Mouse (Mus musculus) forebrain, postnatal 0 days (tissue): ENCODE measurements around the gene Gm20695. TPM values are rescaled to one million over a fixed set of nuclear protein-coding genes. Genes with fewer than 3 reads are reported as not detected.

Experiments
- ATAC-seq: fragments of 200-750 bp; cut with Nextera tagmentation; 2 replicates; pipeline ENCODE4 v1.8.0; 2017; ENCODE audit warnings: mild to moderate bottlenecking, moderate library complexity
- DNase-seq: peaks from one replicate; pipeline ENCODE4 v3.0.0-alpha.2; 2015
- H3K27ac ChIP-seq: fragments of 300-500 bp; sonication (generic); 2 replicates; pipeline ENCODE4 v1.5.1; 2014; ENCODE audit warnings: low read depth, mild to moderate bottlenecking, antibody characterized with exemption, low read length, moderate library complexity, mixed read lengths
- H3K27me3 ChIP-seq: fragments of 300-500 bp; sonication (generic); 2 replicates; pipeline ENCODE4 v1.6.1; 2014; ENCODE audit warnings: mild to moderate bottlenecking, low read length, mixed read lengths; ENCODE audit not compliant: insufficient read depth
- H3K36me3 ChIP-seq: fragments of 300-500 bp; sonication (generic); 2 replicates; pipeline ENCODE4 v1.6.1; 2014; ENCODE audit warnings: mild to moderate bottlenecking, moderate library complexity; ENCODE audit not compliant: insufficient read depth
- H3K4me1 ChIP-seq: fragments of 300-500 bp; sonication (generic); 2 replicates; pipeline ENCODE4 v1.6.1; 2014; ENCODE audit warnings: antibody characterized with exemption; ENCODE audit not compliant: insufficient read depth
- H3K4me2 ChIP-seq: fragments of 300-500 bp; sonication (generic); 2 replicates; pipeline ENCODE4 v1.6.1; 2014; ENCODE audit warnings: low read depth, mild to moderate bottlenecking, moderate library complexity
- H3K4me3 ChIP-seq: fragments of 300-500 bp; sonication (generic); 2 replicates; pipeline ENCODE4 v1.5.1; 2014; ENCODE audit warnings: low read depth, low read length, mixed read lengths
- H3K9ac ChIP-seq: fragments of 300-500 bp; sonication (generic); 2 replicates; pipeline ENCODE4 v1.6.1; 2014; ENCODE audit warnings: mild to moderate bottlenecking
- H3K9me3 ChIP-seq: fragments of 300-500 bp; sonication (generic); 2 replicates; pipeline ENCODE4 v1.6.1; 2016; ENCODE audit warnings: low read length
- CTCF ChIP-seq: sonication (generic); IDR thresholded peaks from 2 replicates; pipeline ENCODE4 v1.5.1; 2016; ENCODE audit warnings: antibody characterized with exemption, control low read depth, low read depth
- WGBS: fragments of 180-500 bp; shearing (Covaris S2); extraction: QIAGEN DNeasy Blood & Tissue Kit; methylation state at CpG from one replicate; pipeline ENCODE4 v1.1.7; 2014; 5-methylcytosine and 5-hydroxymethylcytosine counted together
- polyA plus RNA-seq: library from polyadenylated mRNA; unstranded; fragments of >200 nt; fragmentation: Nextera tagmentation; extraction: Ambion mirVana; gene quantifications from 2 replicates; pipeline ENCODE4 v1.2.1, GENCODE M21; 2015
- total RNA-seq: library from RNA; depleted of rRNA; stranded (reverse); fragments of >200 nt; gene quantifications from 2 replicates; pipeline ENCODE4 v1.2.3, GENCODE M21; 2014

Gm20695 gene
- total and polyA plus RNA-seq, 2 experiments from 2014 or later = 2.4 to 5.6 TPM

- Histone ChIP-seq H3K27ac (no peak overlapping the region), H3K9ac (peak overlapping the region; percentile 57), H3K9me3 (no peaks in the 10 kb centered on the region), H3K27me3 (no peaks in the 10 kb centered on the region), H3K4me3 (peak overlapping the region; percentile 52), H3K36me3 (peaks cover 14% of the 10 kb centered on the region; the same call in 1 of the 2 replicates), H3K4me2 (peak overlapping the region; percentile 81), H3K4me1 (peaks cover 5% of the 10 kb centered on the region)
- WGBS = 1% methylated on average over 16 of the region's 16 CpGs
- no peak for ATAC-seq
- no peak for DNase-seq
- no peak for TF ChIP-seq CTCF
Measured at GRCm38 (mm10) chr16:3871815-3872214, 12.6 kb upstream of the Gm20695 start.

DNA sequence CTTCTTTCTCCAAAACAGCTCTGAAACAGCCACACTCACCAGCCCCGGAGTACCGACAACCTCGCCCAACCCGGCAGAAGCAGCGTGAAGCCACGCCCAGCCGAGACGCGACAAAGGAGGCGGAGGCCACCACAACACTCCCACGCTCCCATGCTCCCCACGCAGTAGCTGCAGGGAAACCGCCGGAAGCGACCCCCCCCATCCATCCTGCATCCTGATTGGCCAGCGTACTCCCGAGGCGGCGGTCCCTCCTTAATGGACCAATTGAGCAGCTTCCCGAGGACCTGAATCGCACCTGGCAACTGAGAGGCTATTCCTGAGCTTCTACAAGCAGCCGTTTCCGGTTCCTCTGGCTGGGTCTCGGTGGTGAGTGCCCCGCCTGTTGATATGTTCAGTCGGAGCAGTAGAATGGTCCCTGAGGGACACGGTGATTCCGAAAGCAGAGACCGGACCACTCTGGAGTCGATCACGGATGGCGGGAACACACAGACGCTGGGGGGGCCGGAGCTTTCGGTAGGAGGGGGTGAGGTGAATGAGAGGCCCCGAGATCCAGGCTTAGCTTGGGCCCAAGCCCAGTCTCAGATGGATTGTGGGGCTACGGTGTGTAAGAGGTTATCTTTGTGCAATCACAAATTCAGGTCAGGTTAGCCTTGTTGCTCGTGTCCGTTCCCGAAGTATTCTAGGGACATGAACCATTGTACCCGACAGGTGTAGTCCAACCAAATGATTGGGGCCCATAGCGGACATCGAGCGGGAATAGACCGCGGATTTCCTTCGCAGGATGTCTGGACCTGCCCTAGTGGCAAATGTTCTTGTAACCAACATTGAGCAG lies 12.0 kb upstream of the Gm20695 start, which contains the start of gene Naa60:
Gene Naa60, plus strand, starts transcription at position 160 of the 832 bp plus-strand sequence.
- Histone ChIP-seq H3K4me2 (peak within 1 kb of the TSS; percentile 81), H3K27me3 (no peaks in the 10 kb centered on the region), H3K9me3 (no peaks in the 10 kb centered on the region), H3K27ac (peak within 1 kb of the TSS; percentile 36; the same call in 1 of the 2 replicates), H3K4me1 (peaks cover 5% of the 10 kb centered on the region), H3K4me3 (peak within 1 kb of the TSS; percentile 52), H3K36me3 (peaks cover 10% of the 10 kb centered on the region; the same call in 1 of the 2 replicates), H3K9ac (peak within 1 kb of the TSS; percentile 57)
- TF ChIP-seq CTCF = 0 out of 2 replicates have a peak, but pooled peaks have one; percentile 1
- peak; percentile 100 for ATAC-seq
- 6% methylated on average over 47 of the region's 47 CpGs for WGBS
- peak; percentile 95 for DNase-seq

- Histone ChIP-seq H3K4me2 (no peak overlapping the region), H3K36me3 (0 out of 2 replicates have a peak, but pooled peaks cover 4% of the 10 kb centered on the region), H3K4me3 (no peak overlapping the region), H3K9ac (no peak overlapping the region), H3K4me1 (peaks cover 5% of the 10 kb centered on the region), H3K9me3 (no peaks in the 10 kb centered on the region), H3K27me3 (no peaks in the 10 kb centered on the region), H3K27ac (no peak overlapping the region)
- ATAC-seq (no peak), DNase-seq (no peak)
- no peak for TF ChIP-seq CTCF
- WGBS = 96% methylated on average over 4 of the region's 4 CpGs
Measured at GRCm38 (mm10) chr16:3876346-3876745, 8.1 kb upstream of the Gm20695 start.

DNA sequence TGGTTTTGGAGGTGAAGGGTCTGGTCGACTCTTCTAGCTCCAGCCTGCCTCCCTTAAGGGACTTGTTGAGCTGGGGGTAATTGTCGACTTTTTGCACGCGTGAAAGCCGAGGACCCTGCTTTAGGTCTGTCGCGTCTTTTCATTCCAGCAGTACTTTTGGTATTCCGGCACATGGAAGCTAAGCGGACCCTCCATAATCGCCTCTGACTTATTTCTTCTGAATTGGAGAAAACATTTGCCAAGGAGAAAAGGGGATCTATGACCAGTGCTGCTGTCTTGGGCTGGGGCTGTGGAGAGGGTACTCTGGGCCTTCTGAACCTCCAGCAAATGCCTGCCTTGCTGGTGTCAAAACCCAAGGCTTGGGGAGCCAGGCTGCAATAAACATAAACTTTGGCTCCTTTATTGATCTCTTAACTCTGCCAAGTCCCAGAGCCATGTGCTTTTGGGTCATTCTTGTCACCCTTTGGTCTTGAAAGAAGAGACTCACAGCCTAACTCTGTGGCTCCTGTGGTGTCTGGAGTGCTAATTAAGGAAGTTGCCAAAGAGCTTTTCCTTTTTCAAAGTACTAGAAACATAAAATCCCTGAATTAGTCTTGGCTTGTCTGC lies 720 bp downstream of the Gm20695 start:
- Histone ChIP-seq H3K9ac (peak overlapping the region; percentile 90), H3K27me3 (no peaks in the 10 kb centered on the region), H3K4me1 (peaks cover 10% of the 10 kb centered on the region; the same call in 1 of the 2 replicates), H3K27ac (peak overlapping the region; percentile 95), H3K4me3 (peak overlapping the region; percentile 90), H3K9me3 (no peaks in the 10 kb centered on the region), H3K36me3 (no peaks in the 10 kb centered on the region), H3K4me2 (peak overlapping the region; percentile 68)
- 2% methylated on average over 10 of the region's 10 CpGs for WGBS
- no peak for TF ChIP-seq CTCF
- ATAC-seq = no peak; the same call in 1 of the 2 replicates
- DNase-seq = no peak

- H3K9ac ChIP-seq = no peak overlapping the region
- no peaks in the 10 kb centered on the region for H3K4me1 ChIP-seq
- no peak overlapping the region for H3K4me2 ChIP-seq
- 93% methylated on average over 14 of the region's 14 CpGs for whole genome bisulfite sequencing
- peaks cover 14% of the 10 kb centered on the region; the same call in 1 of the 2 replicates for H3K36me3 ChIP-seq
- H3K27ac ChIP-seq = no peak overlapping the region
- no peak for ATAC-seq
- H3K27me3 ChIP-seq = no peaks in the 10 kb centered on the region
- no peak for DNase-seq
- TF ChIP-seq CTCF = no peak
- no peak overlapping the region for H3K4me3 ChIP-seq
- no peaks in the 10 kb centered on the region for H3K9me3 ChIP-seq
Measured at GRCm38 (mm10) chr16:3891621-3892295, 7.3 kb downstream of the Gm20695 start.

DNA sequence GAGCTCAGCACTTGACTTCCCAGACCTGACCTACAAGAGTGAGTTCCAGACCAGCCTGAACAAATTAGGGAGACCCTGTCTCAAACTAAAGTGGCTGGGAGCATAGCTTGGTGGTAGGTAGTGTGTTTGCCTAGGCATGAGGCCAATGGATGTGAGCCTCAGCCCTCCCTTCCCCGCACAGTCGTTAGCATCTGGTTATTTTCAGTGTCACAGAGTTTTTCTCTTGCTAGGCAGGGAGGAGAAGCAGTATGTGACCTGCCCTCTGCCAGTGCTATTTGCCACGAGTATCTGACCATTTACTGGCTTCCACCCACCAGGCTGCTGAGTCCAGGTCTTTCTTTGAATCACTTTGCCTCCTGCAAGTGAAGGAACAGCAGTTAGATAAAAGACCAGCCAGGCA lies 9.3 kb downstream of the Gm20695 start:
- no peaks in the 10 kb centered on the region for H3K4me1 ChIP-seq
- TF ChIP-seq CTCF = no peak
- H3K27me3 ChIP-seq = no peaks in the 10 kb centered on the region
- H3K36me3 ChIP-seq = peaks cover 26% of the 10 kb centered on the region
- 70% methylated on average over 3 of the region's 3 CpGs for WGBS
- H3K27ac ChIP-seq = no peak overlapping the region
- ATAC-seq = no peak
- no peak overlapping the region for H3K9ac ChIP-seq
- no peak overlapping the region for H3K4me2 ChIP-seq
- no peak for DNase-seq
- no peak overlapping the region for H3K4me3 ChIP-seq
- H3K9me3 ChIP-seq = no peaks in the 10 kb centered on the region
